Mouse (Mus musculus): ENCODE measurements around the gene Actrt1.

Gene Actrt1

DNA sequence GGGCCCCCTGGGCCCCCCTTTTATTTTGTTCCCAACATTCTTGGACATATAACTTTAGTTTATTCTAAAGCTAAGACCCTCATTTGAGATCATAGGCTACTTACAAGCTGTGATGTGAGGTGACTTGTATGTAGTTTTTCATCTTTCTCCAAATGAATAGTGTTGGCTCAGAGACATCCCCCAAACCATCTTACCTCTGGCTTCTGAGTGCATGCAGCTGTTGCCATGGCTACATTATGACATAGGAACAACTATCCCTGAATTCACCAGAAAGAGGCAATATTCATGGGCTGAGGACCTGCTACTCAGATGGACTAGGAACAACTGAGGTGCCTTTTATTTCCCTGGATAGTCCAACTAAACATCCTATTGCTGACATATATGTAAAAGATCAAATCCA is at the start of gene Actrt1:
Actrt1 (plus strand) TSS at position 301 of the 400 bp plus-strand sequence.
- no peak for DNase-seq

- no peak for DNase-seq
Measured at GRCm38 (mm10) chrX:46331463-46332115, 2.8 kb downstream of the Actrt1 start.
